Mouse (Mus musculus): Measurements from ENCODE around the gene Pfkm.

GRCm38 (mm10) chr15:98111791-98112190 is 19.4 kb downstream of the Pfkm start:
- no peak for TF ChIP-seq CTCF (IDR thresholded peaks at IDR 0.05; ENCODE audit: control insufficient read depth, insufficient read depth, insufficient read length)
- no peak for TF ChIP-seq MAX (IDR thresholded peaks at IDR 0.05)
- TF ChIP-seq MYOG (IDR thresholded peaks at IDR 0.05; ENCODE audit: control insufficient read depth, extremely low read depth, insufficient read length): no peak
- no peak for TF ChIP-seq FOSL1 (IDR thresholded peaks at IDR 0.05; ENCODE audit: insufficient read depth, low read length, poor library complexity, severe bottlenecking)
- TF ChIP-seq CEBPB (IDR thresholded peaks at IDR 0.05; ENCODE audit: low read depth): no peak
